Comparison of ENCODE assay signal across 8 mouse cellular contexts in genomic region chr16:55468833-55469458, GRCm38 (mm10).
DNase-seq lines count a peak whose midpoint lies in the region; ATAC-seq and TF ChIP-seq lines count a peak whose summit lies in the region.

No protein-coding gene starts in this region.

- DNase-seq in A20 (ENCODE audit: low read depth, low spot score) = peak; percentile 74
- peak; percentile 84 to 87 for DNase-seq in adrenal gland, postnatal 36 days
- DNase-seq in heart, adult 9 months (ENCODE audit: low spot score in 2 of 2) = peak; percentile 8 to 49
- peak; percentile 97 for DNase-seq in limb, embryonic 14.5 days (ENCODE audit: low spot score)
- peak; percentile 83 for DNase-seq in neural tube, embryonic 11.5 days (ENCODE audit: low spot score)
- DNase-seq in telencephalon, adult 2 months (ENCODE audit: low read depth, low spot score) = peak; percentile 79

- H3K36me3 ChIP-seq in embryonic facial prominence, embryonic 15.5 days = no peaks in the 10 kb centered on the region
- no peaks in the 10 kb centered on the region for H3K36me3 ChIP-seq in kidney, embryonic 15.5 days
- no peaks in the 10 kb centered on the region for H3K36me3 ChIP-seq in limb, embryonic 14.5 days (ENCODE audit: control insufficient read depth, insufficient read depth, low read length)
- H3K36me3 ChIP-seq in neural tube, embryonic 11.5 days (ENCODE audit: control insufficient read depth, insufficient read depth, low read length) = no peaks in the 10 kb centered on the region

- H3K9ac ChIP-seq in embryonic facial prominence, embryonic 15.5 days = no peak overlapping the region
- no peak overlapping the region for H3K9ac ChIP-seq in kidney, embryonic 15.5 days
- no peak overlapping the region for H3K9ac ChIP-seq in limb, embryonic 14.5 days (ENCODE audit: low read depth, low read length, severe bottlenecking)
- H3K9ac ChIP-seq in neural tube, embryonic 11.5 days (ENCODE audit: low read length) = no peak overlapping the region

- 0 out of 2 replicates have a peak, but pooled peaks have one; percentile 54 for ATAC-seq in embryonic facial prominence, embryonic 15.5 days (ENCODE audit: insufficient number of reproducible peaks, low FRiP score, low TSS enrichment, low read depth)
- peak; percentile 84 for ATAC-seq in kidney, embryonic 15.5 days (replicated peaks; ENCODE audit: low FRiP score)
- ATAC-seq in limb, embryonic 14.5 days (ENCODE audit: low FRiP score, low read depth) = peak; percentile 85
- ATAC-seq in neural tube, embryonic 11.5 days (ENCODE audit: insufficient read depth, low FRiP score, low TSS enrichment) = peak; percentile 77

- no peak overlapping the region for H3K4me3 ChIP-seq in embryonic facial prominence, embryonic 15.5 days (replicated peaks)
- no peak overlapping the region for H3K4me3 ChIP-seq in kidney, embryonic 15.5 days (replicated peaks)
- no peak overlapping the region for H3K4me3 ChIP-seq in limb, embryonic 14.5 days (replicated peaks; ENCODE audit: low read length)
- H3K4me3 ChIP-seq in neural tube, embryonic 11.5 days (ENCODE audit: low read depth, low read length) = no peak overlapping the region

- 39% methylated on average over 9 of the region's 9 CpGs for WGBS in embryonic facial prominence, embryonic 15.5 days
- 50% methylated on average over 9 of the region's 9 CpGs for WGBS in kidney, embryonic 15.5 days
- 43% methylated on average over 9 of the region's 9 CpGs for WGBS in limb, embryonic 14.5 days
- WGBS in neural tube, embryonic 11.5 days = 58% methylated on average over 9 of the region's 9 CpGs

- H3K27ac ChIP-seq in embryonic facial prominence, embryonic 15.5 days (replicated peaks) = no peak overlapping the region
- H3K27ac ChIP-seq in kidney, embryonic 15.5 days = no peak overlapping the region
- no peak overlapping the region for H3K27ac ChIP-seq in limb, embryonic 14.5 days (replicated peaks; ENCODE audit: low read depth, low read length)
- no peak overlapping the region for H3K27ac ChIP-seq in neural tube, embryonic 11.5 days (ENCODE audit: low read depth, low read length)

- no peak for TF ChIP-seq POLR2A in limb, embryonic 14.5 days (IDR thresholded peaks at IDR 0.05; ENCODE audit: borderline replicate concordance, extremely low read depth, insufficient read depth, insufficient read length)

- H3K4me1 ChIP-seq in embryonic facial prominence, embryonic 15.5 days = no peaks in the 10 kb centered on the region
- peaks cover 10% of the 10 kb centered on the region for H3K4me1 ChIP-seq in kidney, embryonic 15.5 days
- no peaks in the 10 kb centered on the region for H3K4me1 ChIP-seq in limb, embryonic 14.5 days (ENCODE audit: control insufficient read depth, insufficient read depth, low read length)
- H3K4me1 ChIP-seq in neural tube, embryonic 11.5 days (ENCODE audit: control insufficient read depth, insufficient read depth, low read length) = no peaks in the 10 kb centered on the region

- no peaks in the 10 kb centered on the region for H3K9me3 ChIP-seq in embryonic facial prominence, embryonic 15.5 days (replicated peaks)
- H3K9me3 ChIP-seq in kidney, embryonic 15.5 days (replicated peaks) = no peaks in the 10 kb centered on the region
- H3K9me3 ChIP-seq in limb, embryonic 14.5 days (ENCODE audit: control insufficient read depth, low read length) = no peaks in the 10 kb centered on the region
- H3K9me3 ChIP-seq in neural tube, embryonic 11.5 days (ENCODE audit: control insufficient read depth, low read length) = no peaks in the 10 kb centered on the region

- no peaks in the 10 kb centered on the region for H3K27me3 ChIP-seq in embryonic facial prominence, embryonic 15.5 days
- no peaks in the 10 kb centered on the region for H3K27me3 ChIP-seq in kidney, embryonic 15.5 days
- no peaks in the 10 kb centered on the region for H3K27me3 ChIP-seq in limb, embryonic 14.5 days (ENCODE audit: control insufficient read depth, insufficient read depth, low read length)
- H3K27me3 ChIP-seq in neural tube, embryonic 11.5 days (ENCODE audit: control insufficient read depth, insufficient read depth, low read length) = no peaks in the 10 kb centered on the region

- no peak overlapping the region for H3K4me2 ChIP-seq in embryonic facial prominence, embryonic 15.5 days (replicated peaks)
- no peak overlapping the region for H3K4me2 ChIP-seq in kidney, embryonic 15.5 days
- no peak overlapping the region for H3K4me2 ChIP-seq in limb, embryonic 14.5 days (replicated peaks; ENCODE audit: low read depth, low read length, severe bottlenecking)
- H3K4me2 ChIP-seq in neural tube, embryonic 11.5 days (ENCODE audit: low read depth) = no peak overlapping the region

Comparison
In these comparisons a context has a peak if more than half of its experiments do, and no peak if none do; other contexts are left out.
1. DNase-seq: peak in every context shown above with its lines; median percentile 97 in limb, embryonic 14.5 days; 86 in adrenal gland, postnatal 36 days; 83 in neural tube, embryonic 11.5 days; 79 in telencephalon, adult 2 months; 74 in A20; 28 in heart, adult 9 months.